Mouse (Mus musculus) cerebellum, adult 9-10 months (tissue): ENCODE data around the gene Nrcam.

ENCODE experiments used
- DNase-seq: peaks from one replicate; pipeline ENCODE4 v3.0.0; 2022

The Nrcam gene

GRCm38 (mm10) chr12:44438884-44439283, 110.2 kb downstream of the Nrcam start:
- peak; percentile 60 for DNase-seq

DNA sequence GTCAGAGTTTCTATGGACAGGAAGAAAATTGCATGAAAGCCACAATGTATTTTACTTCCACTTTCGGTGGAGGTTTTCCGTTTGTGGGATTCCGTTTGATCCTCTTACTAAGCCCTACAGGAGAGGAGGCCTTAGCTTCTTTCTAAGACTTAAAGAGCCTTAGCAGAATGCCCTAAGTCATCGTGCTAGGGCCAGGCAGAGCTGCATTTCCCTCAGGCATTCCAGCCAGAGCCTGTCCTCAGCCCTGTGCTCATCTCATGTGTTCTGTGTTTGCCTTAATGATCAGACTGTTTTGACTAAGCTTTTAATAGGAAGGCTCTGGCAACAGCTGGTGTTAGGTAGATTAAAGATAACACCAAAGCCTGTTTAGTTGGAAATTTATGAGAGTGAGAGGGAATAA, 111.5 kb downstream of the Nrcam start:
- no peak for DNase-seq

- no peak for DNase-seq
Measured at GRCm38 (mm10) chr12:44450930-44451329, 122.2 kb downstream of the Nrcam start.

DNA sequence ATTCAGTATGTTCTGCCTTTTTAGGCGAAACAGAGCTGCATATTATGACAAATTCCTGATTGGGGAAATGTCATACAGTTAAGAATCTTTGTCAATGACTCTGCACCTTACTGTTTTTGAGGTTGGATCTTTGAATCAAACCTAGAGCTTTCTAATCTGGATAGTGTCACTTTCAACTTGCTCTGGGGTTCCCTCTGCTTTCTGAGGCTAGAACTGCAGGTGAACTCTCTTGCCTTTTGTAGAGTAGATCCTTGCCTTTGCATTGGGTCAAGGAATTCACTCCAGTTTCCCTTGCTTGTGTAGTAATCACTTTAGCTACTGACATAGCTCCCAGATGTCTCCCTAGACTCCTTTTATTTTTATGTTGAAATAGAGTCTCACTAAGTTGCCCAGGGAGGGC, 123.1 kb downstream of the Nrcam start:
- no peak for DNase-seq

DNA sequence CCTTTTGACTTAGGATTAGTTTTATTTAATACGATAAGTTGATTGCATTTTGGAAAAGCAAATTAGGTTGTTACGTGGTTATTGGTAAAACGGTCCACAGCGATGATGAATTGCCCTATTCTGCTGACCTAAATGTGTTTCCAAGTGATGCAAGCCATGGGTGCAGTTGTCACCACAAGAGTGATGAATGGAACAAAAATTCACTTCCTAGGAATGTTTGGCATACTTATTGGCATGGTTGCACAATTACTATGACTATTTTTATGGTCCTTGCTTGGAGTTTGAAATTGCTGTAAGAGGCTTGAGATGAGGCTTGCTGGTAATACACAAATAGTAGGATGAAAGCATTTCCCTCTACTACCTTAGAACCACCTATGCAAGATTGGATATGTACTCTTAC, 125.1 kb downstream of the Nrcam start:
- DNase-seq = no peak

DNA sequence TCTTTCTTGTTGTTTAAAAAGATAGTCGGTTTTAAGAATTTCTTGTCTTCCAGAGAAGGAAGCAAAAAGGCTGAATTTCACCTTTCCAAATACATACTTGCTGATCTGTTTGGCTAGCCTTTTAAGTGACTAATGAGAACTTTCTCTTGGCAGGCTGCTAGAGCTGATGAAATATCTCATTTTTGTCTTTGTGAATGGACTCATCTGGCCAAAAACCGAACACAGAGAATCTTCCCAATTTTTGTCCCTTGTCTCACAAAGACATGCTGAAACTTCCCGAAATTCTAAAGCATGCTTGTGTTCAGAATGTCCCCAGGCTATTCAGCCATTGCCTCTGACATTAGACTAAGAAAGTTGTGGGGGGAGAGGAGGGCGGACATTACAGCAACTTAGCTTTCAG, 129.3 kb downstream of the Nrcam start:
- DNase-seq = no peak

DNA sequence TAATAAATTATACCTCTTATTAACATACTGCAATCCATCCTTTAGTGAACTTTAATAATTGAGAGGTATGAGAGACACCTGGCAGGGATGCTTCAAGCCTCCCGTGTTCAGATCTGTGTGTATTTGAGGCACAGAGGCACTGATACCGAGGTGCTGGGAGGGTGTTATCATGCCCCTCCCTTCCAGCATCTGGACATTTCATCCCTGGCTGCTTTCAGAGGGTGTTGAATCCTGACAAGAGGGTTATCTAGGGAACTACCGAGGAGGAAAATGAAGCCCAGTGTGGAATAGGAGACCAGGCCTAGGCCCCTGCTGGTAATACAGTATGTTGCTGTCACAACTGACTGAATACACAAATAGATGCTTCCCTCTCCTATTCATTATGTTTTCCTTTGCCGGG, 133.8 kb downstream of the Nrcam start:
- peak; percentile 58 for DNase-seq

DNA sequence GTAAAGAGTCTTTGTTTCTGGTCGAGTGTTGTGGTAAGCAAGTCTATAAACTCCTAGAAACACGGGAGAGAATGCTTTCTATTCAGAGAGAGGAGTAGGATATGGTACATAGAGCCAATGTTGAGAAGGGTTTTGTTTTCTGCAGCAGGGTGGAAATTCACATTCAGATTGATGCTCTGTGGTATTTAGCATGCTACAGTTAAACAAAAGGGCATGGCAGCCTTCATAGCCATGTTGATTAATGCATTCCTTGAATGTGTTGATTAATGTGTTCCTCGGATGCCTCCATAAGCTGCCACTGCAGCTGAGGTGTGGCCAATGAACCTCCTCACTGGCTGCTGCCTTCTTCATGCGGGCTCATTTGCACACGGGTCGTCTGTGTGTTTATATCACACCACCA, 134.3 kb downstream of the Nrcam start:
- no peak for DNase-seq

DNA sequence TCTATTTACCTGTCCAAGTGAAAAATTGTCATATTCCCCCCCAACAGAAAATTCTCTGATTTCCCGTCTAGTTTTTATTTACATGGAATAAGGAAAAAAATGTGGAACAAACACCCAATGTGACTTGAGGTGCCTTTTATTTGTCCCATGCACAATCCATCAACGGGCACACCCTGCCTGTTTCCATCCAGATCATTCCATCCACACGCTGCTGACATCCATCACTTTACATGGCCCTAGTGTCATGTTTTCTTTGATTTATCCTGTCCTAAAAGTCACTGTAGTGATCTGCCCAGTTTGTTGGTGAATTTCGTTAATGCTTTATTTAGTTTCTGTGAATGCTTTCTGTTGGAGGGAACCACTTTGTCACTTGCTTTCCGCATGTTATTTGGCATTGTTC, 142.4 kb downstream of the Nrcam start:
- DNase-seq = no peak

DNA sequence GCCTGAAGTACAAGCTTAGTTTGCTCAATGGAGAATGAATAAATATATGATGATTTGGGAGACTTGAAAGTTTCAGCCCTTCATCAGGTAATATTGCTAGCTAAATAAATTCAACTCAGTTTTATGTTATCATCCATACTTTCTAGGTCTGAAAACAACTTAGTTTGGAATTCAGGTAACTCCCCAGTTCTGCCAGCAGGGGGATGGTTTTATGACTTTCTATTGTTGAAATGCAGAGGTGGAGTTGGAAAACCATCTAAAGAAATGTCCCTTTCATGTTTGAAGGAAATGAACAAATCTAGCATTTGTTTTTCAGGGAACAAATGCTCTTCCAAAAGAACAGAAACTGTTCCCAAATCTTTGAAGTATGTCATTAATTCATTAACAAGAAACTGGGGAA, 146.7 kb downstream of the Nrcam start:
- DNase-seq = no peak

DNA sequence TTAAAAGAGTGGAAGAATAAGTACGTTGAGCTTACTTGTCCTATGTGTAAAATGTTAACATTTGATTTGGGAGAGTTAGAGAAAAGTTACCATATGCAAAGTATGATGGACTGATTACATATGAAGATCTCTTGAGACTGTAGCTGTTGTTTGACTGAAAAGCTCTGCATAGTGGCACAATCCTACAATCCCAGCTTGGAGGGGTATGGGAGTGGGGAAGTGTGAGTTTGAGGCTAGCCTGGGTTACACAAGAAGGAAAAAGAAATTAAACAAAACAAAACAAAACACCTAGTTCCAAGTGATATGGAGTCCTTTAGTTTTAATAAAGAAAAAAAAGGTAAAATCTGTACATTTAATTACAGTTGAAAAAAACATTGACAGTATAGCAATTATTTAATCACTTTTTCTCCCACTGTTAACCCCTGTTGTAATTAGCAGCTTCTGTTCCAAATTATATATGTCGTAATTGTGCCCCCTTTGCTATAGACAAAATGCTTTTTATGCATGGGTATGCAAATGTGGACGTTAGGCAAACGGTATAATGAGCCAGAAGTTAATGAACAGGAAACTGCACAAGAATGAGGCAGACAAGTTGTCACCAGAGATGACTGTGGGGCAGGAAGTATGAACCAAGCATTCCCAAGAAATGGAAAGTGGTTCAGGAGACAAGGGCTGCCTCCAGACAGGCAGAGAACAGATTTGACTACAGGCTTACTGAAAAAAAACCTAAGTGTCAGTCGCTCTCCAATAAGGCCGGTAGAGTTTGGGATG, 150.8 kb downstream of the Nrcam start:
- no peak for DNase-seq

DNA sequence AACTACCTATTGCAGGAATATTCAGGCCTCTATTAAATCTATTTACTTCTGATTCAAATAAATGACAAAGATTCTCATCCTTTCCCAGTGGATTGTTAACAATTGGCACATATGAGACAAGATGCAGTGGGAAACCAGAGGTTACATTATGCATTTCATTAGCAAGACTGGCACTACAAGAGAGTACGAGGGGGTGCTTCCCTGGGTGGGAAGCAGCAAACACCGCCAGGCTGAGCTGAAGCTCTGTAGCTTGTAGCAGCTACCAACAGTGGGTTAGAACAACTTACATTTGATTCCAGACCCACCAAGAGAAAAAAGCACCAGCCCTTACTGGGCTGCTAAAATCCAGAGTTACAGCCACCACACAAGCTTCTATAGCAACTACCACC, 151.3 kb downstream of the Nrcam start:
- no peak for DNase-seq

GRCm38 (mm10) chr12:44481415-44481814, 152.7 kb downstream of the Nrcam start:
- no peak for DNase-seq

DNA sequence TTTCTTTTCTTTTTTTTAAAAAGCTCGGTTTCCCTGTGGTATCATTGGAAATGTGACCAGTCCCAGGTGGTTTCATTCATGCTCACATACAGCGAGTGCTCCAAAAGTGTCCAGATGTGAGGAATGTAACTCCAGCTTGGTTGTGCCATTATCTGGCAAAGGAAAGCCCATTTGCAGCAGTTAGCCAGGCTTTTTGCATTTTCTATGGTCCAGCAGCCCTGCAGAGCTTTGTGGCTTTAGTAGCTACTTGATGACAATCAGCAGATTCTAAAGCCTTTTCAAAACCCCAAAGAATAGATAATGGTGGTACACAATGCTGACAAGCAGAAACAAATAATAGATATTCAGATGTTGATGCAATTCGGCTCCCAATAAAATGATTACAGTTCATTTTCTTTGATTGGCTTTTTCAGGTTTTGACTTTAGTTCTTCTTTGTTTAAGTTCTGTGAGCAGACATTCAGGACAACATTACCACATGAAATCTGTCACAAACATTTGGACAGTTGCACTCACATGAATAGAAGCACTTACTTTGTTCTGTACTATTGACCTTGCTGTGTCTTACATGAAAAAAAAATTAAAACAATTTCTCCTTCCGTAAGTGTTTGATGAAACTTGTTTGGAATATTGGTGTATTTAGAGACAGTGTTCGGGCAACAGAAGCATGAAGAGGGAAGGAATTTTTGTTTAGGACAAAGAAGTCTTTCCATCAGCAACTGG, 164.2 kb downstream of the Nrcam start:
- DNase-seq = no peak

DNA sequence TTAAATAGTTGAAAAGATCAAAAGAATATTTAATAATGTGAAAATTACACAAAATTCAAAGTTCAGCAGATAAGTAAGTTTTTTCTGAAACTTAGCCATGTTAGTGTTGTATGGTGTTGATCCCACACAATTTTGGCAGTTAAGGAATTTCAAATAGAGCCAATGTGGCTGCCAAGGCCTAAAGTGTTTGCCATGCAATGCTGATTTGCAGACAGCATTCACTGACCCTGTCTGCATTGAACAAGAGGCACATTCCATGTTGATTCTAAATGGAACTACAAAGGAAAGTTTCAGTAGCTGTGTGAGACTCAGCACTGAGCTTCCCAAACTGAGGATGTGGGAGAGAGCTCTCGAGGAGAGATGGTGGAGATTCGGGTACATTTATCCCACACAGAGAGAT, 169.1 kb downstream of the Nrcam start:
- DNase-seq = no peak

- no peak for DNase-seq
Measured at GRCm38 (mm10) chr12:44498872-44499271, 170.2 kb downstream of the Nrcam start.

- no peak for DNase-seq
Measured at GRCm38 (mm10) chr12:44501807-44502487, 173.3 kb downstream of the Nrcam start.

DNA sequence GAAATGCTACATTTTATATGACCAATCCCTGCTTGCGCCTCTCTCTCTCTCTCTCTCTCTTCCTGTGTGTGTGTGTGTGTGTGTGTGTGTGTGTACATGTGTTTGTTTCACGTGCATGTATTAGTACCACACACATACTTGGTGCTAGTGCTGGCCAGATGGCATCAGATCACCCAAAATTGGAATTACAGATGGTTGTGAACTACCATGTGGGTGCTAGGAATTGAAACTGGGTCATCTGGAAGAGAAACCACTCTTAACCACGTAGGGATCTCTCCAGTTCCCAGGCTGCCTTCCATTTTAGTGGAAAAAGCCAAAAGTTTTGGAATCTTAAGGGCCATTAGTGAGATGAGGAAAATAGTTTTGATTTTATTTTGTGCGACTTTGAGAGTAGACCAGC, 175.1 kb downstream of the Nrcam start:
- DNase-seq = no peak

DNA sequence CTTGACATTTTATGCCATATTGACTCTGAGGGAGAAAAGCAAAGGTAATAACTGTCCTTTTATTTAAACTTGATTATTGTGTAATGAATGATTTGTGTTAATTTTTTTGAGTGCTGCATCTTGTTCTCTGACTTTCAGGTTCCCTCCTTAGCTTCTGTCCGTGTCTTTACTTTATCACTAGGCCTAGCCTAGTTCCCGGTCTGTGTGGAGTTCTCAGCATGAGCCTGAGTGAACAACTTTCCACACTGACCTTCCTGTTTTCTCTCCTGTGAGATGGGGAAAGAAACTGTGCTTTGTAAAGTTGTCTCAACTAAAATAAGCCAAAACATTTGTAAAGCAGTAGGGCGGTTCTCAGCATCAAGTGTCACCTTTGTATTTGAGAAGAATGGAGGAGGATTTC, 179.9 kb downstream of the Nrcam start:
- no peak for DNase-seq

DNA sequence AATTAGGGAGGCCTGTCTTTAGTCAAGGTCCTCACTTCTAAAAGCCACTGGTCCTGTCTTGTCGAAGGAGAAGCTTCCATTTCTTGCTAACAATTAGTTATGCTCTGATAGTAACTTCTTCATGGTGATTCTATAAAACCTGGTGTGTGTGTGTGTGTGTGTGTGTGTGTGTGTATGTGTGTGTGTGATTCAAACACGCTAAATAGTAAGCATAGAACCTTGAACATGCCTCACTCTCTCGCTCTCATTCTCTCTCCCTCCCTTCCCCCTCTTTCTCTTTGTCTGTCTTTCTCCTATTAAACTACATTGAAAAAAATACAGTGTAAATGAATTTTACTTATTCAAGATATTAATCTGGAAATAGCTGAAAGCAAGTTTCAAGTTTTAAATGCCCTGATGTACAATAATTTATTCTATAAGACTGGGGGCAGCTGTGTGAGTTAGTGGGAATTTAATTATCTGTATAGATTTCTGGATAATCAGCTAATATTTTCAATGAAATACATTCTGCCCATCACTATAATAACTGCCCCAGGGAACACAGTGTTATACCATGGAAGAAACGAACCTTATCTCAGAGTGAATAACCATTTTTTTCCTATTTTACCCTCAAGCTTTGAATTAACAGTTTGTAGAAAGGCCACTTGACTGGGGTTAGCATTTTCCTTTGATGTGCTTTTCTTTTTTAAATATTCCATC, 180.9 kb downstream of the Nrcam start:
- no peak for DNase-seq

DNA sequence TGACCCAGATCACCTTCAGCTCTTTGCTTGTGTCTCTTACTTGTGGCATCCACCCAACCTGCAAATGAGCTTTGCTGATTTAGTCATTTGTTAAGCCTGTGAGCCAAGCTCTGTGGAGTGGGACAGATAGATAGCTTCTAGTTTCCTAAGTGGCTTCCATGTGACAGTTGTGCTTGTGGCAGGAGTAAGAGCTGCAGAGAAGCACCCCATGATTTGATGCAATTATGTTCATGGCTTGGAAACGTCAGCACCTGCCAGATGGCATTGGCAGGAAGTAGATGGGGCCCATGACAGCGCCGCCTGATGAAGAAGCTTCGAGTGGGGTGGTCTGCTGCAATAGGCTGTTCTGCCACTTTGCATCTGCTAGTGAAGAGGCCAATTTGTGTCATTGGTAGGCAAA, 186.4 kb downstream of the Nrcam start:
- peak; percentile 72 for DNase-seq

DNA sequence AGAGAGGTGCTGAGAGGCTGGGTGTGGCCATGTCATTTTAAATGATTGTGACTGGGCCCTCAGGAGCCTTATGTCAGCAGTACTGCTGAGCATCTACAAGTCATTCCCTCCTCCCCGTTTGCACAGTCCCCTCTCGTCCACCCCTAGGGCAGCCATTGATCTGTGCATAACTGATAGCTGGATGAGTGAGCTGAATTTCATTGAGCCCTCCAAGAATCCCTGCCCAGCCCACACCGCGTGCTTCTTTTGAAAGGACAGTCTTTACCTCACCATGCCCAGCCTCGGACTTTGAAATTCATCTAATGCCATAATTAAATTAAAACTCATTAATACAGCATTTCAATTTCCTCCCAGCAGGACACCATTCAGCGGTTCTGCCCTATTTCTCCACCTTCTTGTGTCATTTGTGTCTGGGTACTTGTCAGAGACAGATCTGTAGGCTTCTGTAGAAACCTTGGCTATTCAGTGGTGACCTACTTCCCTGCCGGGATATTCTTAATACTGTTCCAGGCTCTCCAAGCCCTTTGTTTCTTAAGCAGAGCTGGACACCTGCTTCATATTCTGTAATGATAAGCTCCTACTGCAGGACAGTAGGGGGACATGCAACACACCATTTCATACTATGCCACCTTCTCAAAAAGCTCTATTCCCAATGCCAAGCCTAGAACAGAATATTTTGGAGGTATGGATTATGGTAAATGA, 190.9 kb downstream of the Nrcam start:
- peak; percentile 59 for DNase-seq

DNA sequence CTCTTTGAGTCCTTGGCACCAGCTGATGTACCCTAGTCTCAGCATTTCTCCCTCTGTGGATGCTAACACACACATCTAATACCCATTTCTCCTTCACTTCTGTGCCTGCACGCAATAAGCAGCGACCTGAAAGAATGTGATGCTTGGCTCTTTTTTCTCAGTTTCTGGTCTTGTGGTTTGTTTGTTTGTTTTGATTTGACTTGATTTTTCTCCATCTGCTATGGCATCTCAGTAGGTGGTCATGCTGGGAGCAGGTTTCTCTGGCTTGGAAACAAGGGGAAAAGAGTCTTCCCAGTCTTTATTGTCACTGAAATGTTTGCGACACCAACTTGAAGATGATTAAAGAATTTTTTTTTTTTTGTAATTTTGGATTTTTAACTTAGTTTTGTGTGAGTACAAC, 192.8 kb downstream of the Nrcam start:
- DNase-seq = peak; percentile 71
